ENCODE assay signal across 22 mouse cellular contexts in genomic region chr4:63308316-63308715, GRCm38 (mm10). TPM values are rescaled to one million over a fixed set of nuclear protein-coding genes. Genes with fewer than 3 reads are reported as not detected.
DNase-seq lines count a peak whose midpoint lies in the region; ATAC-seq lines count a peak whose summit lies in the region.
"Had no signal": no experiment of that assay in that cellular context is flagged by ENCODE, and none has a peak within 500 bp of the region (broad histone marks: within the 10 kb centered on the region; RNA-seq: fewer than 3 reads in every experiment).

No protein-coding gene starts in this region.

- no peaks in the 10 kb centered on the region for H3K9me3 ChIP-seq in heart, embryonic 11.5 days (replicated peaks; ENCODE audit: control insufficient read depth, low read length)
- H3K9me3 ChIP-seq: limb, embryonic 12.5 days; liver, embryonic 15.5 days; neural tube, embryonic 13.5 days; stomach, embryonic 15.5 days had no signal

- no peak overlapping the region for H3K4me2 ChIP-seq in heart, embryonic 11.5 days
- H3K4me2 ChIP-seq: limb, embryonic 12.5 days; liver, embryonic 15.5 days; neural tube, embryonic 13.5 days; stomach, embryonic 15.5 days had no signal

- H3K4me1 ChIP-seq in heart, embryonic 11.5 days (ENCODE audit: control insufficient read depth, insufficient read depth, low read length), result peaks cover 13% of the 10 kb centered on the region
- H3K4me1 ChIP-seq: limb, embryonic 12.5 days; liver, embryonic 15.5 days; neural tube, embryonic 13.5 days; stomach, embryonic 15.5 days had no signal

- H3K27ac ChIP-seq in heart, embryonic 11.5 days (ENCODE audit: low read depth, low read length), result no peak overlapping the region
- H3K27ac ChIP-seq: limb, embryonic 12.5 days; liver, embryonic 15.5 days; neural tube, embryonic 13.5 days; stomach, embryonic 15.5 days had no signal

- WGBS in heart, embryonic 11.5 days (ENCODE audit: insufficient replicate concordance), result 70% methylated on average over 3 of the region's 3 CpGs

- no peak overlapping the region for H3K4me3 ChIP-seq in heart, embryonic 11.5 days (ENCODE audit: low read depth, low read length)
- H3K4me3 ChIP-seq: limb, embryonic 12.5 days; liver, embryonic 15.5 days; neural tube, embryonic 13.5 days; stomach, embryonic 15.5 days had no signal

- H3K27me3 ChIP-seq in heart, embryonic 11.5 days (ENCODE audit: control insufficient read depth, insufficient read depth, low read length), result no peaks in the 10 kb centered on the region; the same call in 1 of the 2 replicates
- H3K27me3 ChIP-seq: limb, embryonic 12.5 days; liver, embryonic 15.5 days; neural tube, embryonic 13.5 days; stomach, embryonic 15.5 days had no signal

- no peak overlapping the region for H3K9ac ChIP-seq in heart, embryonic 11.5 days (ENCODE audit: low read depth, low read length)
- H3K9ac ChIP-seq: limb, embryonic 12.5 days; liver, embryonic 15.5 days; neural tube, embryonic 13.5 days; stomach, embryonic 15.5 days had no signal

- peak; percentile 24 to 29 for DNase-seq in heart, adult 9 months (ENCODE audit: low spot score in 2 of 2)
- DNase-seq in cerebellum, adult 11-12 months, result peak; percentile 71
- DNase-seq in cerebellum, adult 9-10 months, result peak; percentile 74
- DNase-seq in gastrocnemius, postnatal 14 days, result peak; percentile 76
- no peak for DNase-seq in kidney, postnatal 4 days
- DNase-seq: kidney, postnatal 36 days; lung, postnatal 36 days; midbrain, embryonic 14.5 days had no signal

- no peaks in the 10 kb centered on the region for H3K36me3 ChIP-seq in heart, embryonic 11.5 days (ENCODE audit: control insufficient read depth, insufficient read depth, low read length)
- H3K36me3 ChIP-seq: neural tube, embryonic 13.5 days had no signal

- intact Hi-C loops in gastrocnemius, postnatal 14 days (cut with DNase I; ENCODE audit: low total_unique reads), result loop anchor here (2.0 kb wide), 1 partner anchor 94 kb away; the partner anchor contains the start of gene Col27a1

- no peak for ATAC-seq in heart, embryonic 11.5 days (replicated peaks; ENCODE audit: insufficient number of reproducible peaks, low FRiP score, low TSS enrichment)
- ATAC-seq in CD4-positive, CD25-positive, alpha-beta regulatory T cell, adult 4 months, result no peak
- ATAC-seq: activated CD4-positive, CD25-positive, alpha-beta regulatory T cell, adult 4 months had no signal

RNA-seq across cellular contexts. Expression of gene Orm1, which starts 36.0 kb away (rescaled TPM):
- not detected in 2 replicates for polyA plus RNA-seq in heart, embryonic 11.5 days (2014; fragmentation: Nextera tagmentation; extraction: Ambion mirVana)
- not detected for total RNA-seq in gastrocnemius, postnatal 14 days (2021)
- not detected for polyA plus RNA-seq in CD4-positive, CD25-positive, alpha-beta regulatory T cell, adult 4 months (2017; shearing (Covaris generic))
- total RNA-seq: CH12.LX; layer of hippocampus, postnatal 25 days had no signal
- polyA plus RNA-seq: activated CD4-positive, CD25-positive, alpha-beta regulatory T cell, adult 4 months; embryonic facial prominence, embryonic 11.5 days; intestine, embryonic 16.5 days; limb, embryonic 12.5 days; midbrain, embryonic 14.5 days; neural tube, embryonic 13.5 days; small intestine, adult 2 months had no signal

RNA-seq across cellular contexts. Expression of gene Orm3, which starts 47.6 kb away (rescaled TPM):
- polyA plus RNA-seq in heart, embryonic 11.5 days (2014; fragmentation: Nextera tagmentation; extraction: Ambion mirVana), result not detected in 2 replicates
- not detected for total RNA-seq in gastrocnemius, postnatal 14 days (2021)
- polyA plus RNA-seq in CD4-positive, CD25-positive, alpha-beta regulatory T cell, adult 4 months (2017; shearing (Covaris generic)), result 1 to 10 TPM in 1 of 2 experiments, under 1 TPM in 1; 0.79 to 1.2 TPM
- total RNA-seq: CH12.LX; gastrocnemius, postnatal 4 days; layer of hippocampus, postnatal 25 days had no signal
- polyA plus RNA-seq: embryonic facial prominence, embryonic 11.5 days; intestine, embryonic 16.5 days; limb, embryonic 12.5 days; liver, embryonic 15.5 days; midbrain, embryonic 14.5 days; neural tube, embryonic 13.5 days; small intestine, adult 2 months; stomach, embryonic 15.5 days had no signal

RNA-seq across cellular contexts. Expression of gene Orm2, which starts 53.9 kb away (rescaled TPM):
- not detected in 2 replicates for polyA plus RNA-seq in heart, embryonic 11.5 days (2014; fragmentation: Nextera tagmentation; extraction: Ambion mirVana)
- not detected for total RNA-seq in gastrocnemius, postnatal 14 days (2021)
- polyA plus RNA-seq in CD4-positive, CD25-positive, alpha-beta regulatory T cell, adult 4 months (2017; shearing (Covaris generic)), result under 1 TPM in 1 of 2 experiments, not detected in 1; 0.43 TPM
- total RNA-seq: CH12.LX; gastrocnemius, postnatal 4 days; heart, postnatal 36 days; layer of hippocampus, postnatal 25 days had no signal
- polyA plus RNA-seq: embryonic facial prominence, embryonic 11.5 days; intestine, embryonic 16.5 days; limb, embryonic 12.5 days; liver, embryonic 15.5 days; midbrain, embryonic 14.5 days; neural tube, embryonic 13.5 days; small intestine, adult 2 months; stomach, embryonic 15.5 days had no signal

Comparison
In these comparisons a context has a peak if more than half of its experiments do, and no peak if none do; other contexts are left out.
1. DNase-seq: peak in heart, adult 9 months (2 of 2), cerebellum, adult 11-12 months (single experiment), cerebellum, adult 9-10 months (single experiment) and gastrocnemius, postnatal 14 days (single experiment); none in kidney, postnatal 4 days (0 of 2).